Mouse (Mus musculus): Measurements from ENCODE around the gene Zkscan8.
"Not testable (repeated sequence)": the region's sequence is repeated elsewhere in the genome, so short reads cannot be mapped to it uniquely, and the experiment has no call there.

Gene Zkscan8

GRCm38 (mm10) chr13:21530781-21531201, at the start of gene Zkscan8:
TSS of gene Zkscan8 (minus strand) at chr13:21531120.
- DNase-seq (ENCODE audit: low read depth), result peak; percentile 87

- no peak for DNase-seq (ENCODE audit: low read depth)
Observed at GRCm38 (mm10) chr13:21559793-21560192, 28.9 kb upstream of the Zkscan8 start, which contains the start of gene Olfr1535. TSS of gene Olfr1535 (minus strand) at chr13:21559893.

DNA sequence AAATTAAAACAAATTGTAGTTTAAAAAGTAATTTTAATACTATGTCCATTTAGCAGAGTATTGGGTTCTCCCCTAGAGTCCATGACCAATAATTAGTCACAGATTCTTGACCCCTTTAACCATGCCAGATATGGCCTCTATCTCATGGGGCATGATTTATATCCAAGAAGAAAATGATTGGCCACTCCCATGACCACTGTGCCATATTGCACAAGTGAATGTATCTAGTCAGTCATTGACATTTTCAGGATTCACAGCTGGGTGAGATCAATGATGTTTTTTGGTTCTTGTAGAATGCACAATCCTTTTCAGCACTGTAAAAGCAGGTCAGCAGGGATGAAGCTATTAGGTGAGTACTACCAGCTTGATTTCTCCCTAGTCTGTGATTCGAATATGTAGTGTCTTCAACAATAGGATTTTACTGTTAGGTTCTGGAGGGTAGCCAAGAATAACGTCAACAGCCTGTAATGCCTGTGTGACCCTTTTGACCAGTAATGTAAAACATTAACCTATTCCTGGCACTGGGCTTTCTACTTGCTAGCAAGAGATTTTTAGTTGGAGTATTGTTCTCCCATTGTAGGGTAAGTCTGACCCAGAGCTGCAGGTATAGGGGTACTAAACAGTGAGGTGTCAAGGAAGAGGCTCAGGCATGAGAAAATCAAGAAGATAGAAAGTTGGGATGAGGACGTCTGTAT, 19.6 kb upstream of the Zkscan8 start:
- DNase-seq (ENCODE audit: low read depth), result no peak

GRCm38 (mm10) chr13:21549487-21549886, 18.6 kb upstream of the Zkscan8 start:
- no peak for DNase-seq (ENCODE audit: low read depth)

GRCm38 (mm10) chr13:21542708-21543107, 11.8 kb upstream of the Zkscan8 start, which contains the start of gene Olfr1366:
TSS of gene Olfr1366 (minus strand) at chr13:21542808.
- DNase-seq (ENCODE audit: low read depth), result no peak

DNA sequence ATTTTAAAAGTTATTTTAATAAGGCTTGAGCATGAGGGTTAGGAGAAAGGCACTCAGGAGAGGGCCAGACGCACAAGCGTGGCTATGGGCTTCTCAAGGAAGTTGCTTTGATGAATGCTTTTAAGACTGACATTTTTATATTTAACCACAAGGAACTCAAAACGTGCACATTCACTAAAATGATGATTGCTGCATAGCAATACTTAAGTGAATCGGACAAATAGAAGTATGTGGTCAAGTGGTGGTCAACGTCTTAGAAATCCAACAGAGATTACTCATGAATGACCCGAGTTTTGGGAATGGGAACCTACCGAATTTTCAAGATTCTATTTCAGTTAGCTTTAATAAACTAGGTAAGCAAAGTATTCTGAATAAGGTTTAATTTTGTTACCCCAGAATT, 784 bp downstream of the Zkscan8 start:
- peak; percentile 17 for DNase-seq (ENCODE audit: low read depth)

GRCm38 (mm10) chr13:21506221-21506649, 24.7 kb downstream of the Zkscan8 start:
- DNase-seq (ENCODE audit: low read depth), result peak; percentile 87

- DNase-seq (ENCODE audit: low read depth), result no peak
Observed at GRCm38 (mm10) chr13:21502296-21502695, 28.6 kb downstream of the Zkscan8 start.

DNA sequence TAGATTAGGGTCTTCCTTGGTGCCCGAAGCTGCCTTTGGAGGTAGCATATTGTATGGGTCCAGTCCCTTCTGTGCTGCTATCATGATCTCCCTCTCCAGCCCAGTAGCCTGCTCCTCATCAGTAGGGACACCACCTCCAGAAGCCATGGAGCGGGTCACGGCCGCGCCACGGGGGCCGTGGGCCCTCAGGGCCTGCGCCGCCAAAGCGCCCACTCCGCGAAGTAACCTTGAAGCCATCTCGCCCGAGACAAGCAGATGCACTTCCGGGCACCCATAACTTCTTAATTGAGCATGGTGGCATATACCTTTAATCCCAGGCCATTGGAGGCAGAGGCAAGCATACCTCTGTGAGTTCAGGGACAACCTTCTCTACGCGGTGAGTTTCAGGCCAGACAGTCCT, 29.7 kb downstream of the Zkscan8 start, which contains the start of gene Gm11273:
Gene Gm11273 (minus strand): TSS at position 237 of the 400 bp plus-strand sequence.
- not testable (repeated sequence) for DNase-seq (ENCODE audit: low read depth)

- no peak for DNase-seq (ENCODE audit: low read depth)
Observed at GRCm38 (mm10) chr13:21495080-21495479, 35.8 kb downstream of the Zkscan8 start, which contains the start of gene AK157302. TSS of gene AK157302 (plus strand) at chr13:21495223.

GRCm38 (mm10) chr13:21492847-21493246, 38.1 kb downstream of the Zkscan8 start:
- DNase-seq (ENCODE audit: low read depth), result peak; percentile 37

DNA sequence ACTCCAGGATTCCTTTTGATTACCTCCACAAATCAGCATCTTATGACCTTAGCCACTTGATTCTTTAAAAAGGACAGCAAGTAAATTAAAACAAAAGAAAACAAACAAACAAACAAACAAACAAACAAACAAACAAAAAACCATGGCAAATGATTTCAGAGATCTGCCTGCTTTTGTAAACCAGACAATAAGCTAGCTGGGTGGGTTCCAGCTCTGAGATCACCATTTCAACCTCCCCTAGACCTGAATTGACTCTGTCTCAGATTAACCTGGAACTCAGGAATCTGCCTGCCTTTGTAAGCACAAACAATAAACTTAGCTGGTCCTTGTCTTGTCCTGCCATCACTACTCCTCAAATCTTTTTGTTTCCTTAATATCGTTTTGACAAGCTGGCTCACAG, 44.0 kb downstream of the Zkscan8 start:
- no peak for DNase-seq (ENCODE audit: low read depth)

- not testable (repeated sequence) for DNase-seq (ENCODE audit: low read depth)
Observed at GRCm38 (mm10) chr13:21478759-21479670, 51.9 kb downstream of the Zkscan8 start, which contains the start of the genes Zkscan4 and Gm10065. TSS of gene Zkscan4 (plus strand) at chr13:21478907. TSS of gene Gm10065 (minus strand) at chr13:21479441.

DNA sequence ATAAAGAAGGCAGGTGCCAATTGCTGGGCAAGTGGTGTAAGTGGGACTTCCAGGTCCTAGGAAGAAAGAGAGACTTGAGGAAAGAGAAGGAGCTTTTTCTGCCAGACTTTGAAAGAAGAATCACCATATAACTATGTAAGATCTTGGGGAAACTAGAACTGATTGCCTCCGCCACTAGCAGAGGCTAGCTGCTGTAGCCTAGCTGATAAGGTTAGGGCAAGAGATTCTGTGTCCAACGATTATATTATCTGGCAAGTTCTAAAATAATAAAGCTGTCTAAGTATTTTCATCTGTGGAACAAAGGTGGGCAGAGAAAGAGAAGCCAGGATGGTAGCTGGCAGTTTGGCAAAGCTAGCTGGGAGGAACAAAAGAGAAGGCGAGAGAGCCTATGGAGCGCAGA, 58.5 kb downstream of the Zkscan8 start:
- no peak for DNase-seq (ENCODE audit: low read depth)

GRCm38 (mm10) chr13:21469097-21469496, 61.8 kb downstream of the Zkscan8 start:
- no peak for DNase-seq (ENCODE audit: low read depth)

GRCm38 (mm10) chr13:21468061-21469019, 62.6 kb downstream of the Zkscan8 start, which contains the start of gene Nkapl:
TSS of gene Nkapl (minus strand) at chr13:21468509.
- DNase-seq (ENCODE audit: low read depth), result peak; percentile 26

DNA sequence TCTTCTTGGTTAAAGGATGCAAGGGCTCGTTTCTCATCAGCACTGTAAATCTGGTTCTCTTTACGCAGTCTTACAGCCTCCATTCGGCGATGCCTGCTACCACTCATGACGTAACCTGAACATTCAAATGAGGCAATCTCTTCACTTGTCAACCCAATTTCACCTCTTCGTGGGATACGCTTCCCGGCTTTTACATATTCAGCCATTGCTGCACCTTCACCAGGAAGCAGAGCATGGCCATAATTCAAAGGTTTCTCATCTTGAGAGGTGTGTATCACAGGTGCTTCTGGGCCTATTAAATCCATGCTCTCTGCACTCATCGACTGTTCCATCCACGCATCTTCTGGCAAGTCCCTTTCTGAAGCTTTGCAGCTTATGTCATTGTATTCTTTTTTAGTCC, 63.6 kb downstream of the Zkscan8 start:
- no peak for DNase-seq (ENCODE audit: low read depth)

All from NIH3T3 (cell line).